Mouse (Mus musculus): ENCODE measurements at regions not wholly inside any gene's neighbourhood (a gene's known extent, or its start where the extent isn't known, plus 50 kb on each side); places are given as distances from the start of the nearest gene placed in this dataset.

GRCm38 (mm10) chr10:98745861-98746260 is 168.3 kb upstream of the Atp2b1 start:
- no peak for TF ChIP-seq CTCF (IDR thresholded peaks at IDR 0.05; ENCODE audit: low read depth, low read length)
- TF ChIP-seq TAL1 (conservative IDR thresholded peaks at IDR 0.05; ENCODE audit: low read depth, low read length) = no peak
